Mouse (Mus musculus): ENCODE results near the gene Opcml.

- TF ChIP-seq CTCF (conservative IDR thresholded peaks at IDR 0.05; ENCODE audit: insufficient read depth, insufficient read length, low read depth, low read length) (no peak), POLR2A (IDR thresholded peaks at IDR 0.05; ENCODE audit: low read depth, low read length) (no peak)
Observed at GRCm38 (mm10) chr9:28262896-28263295, 472.3 kb downstream of the Opcml start.
